Mouse (Mus musculus) ES-E14 (cell line): ENCODE results near the gene Ccdc74a. TPM values are rescaled to one million over a fixed set of nuclear protein-coding genes. Genes with fewer than 3 reads are reported as not detected.
A peak's percentile ranks its signal among the peaks of the same experiment; 100 is the strongest.
"Not testable (repeated sequence)": the region's sequence is repeated elsewhere in the genome, so short reads cannot be mapped to it uniquely, and the experiment has no call there.

Experiments
- DNase-seq: peaks from one replicate; pipeline ENCODE4 v3.0.0-alpha.2; 2013; ENCODE audit warnings: low read depth, low spot score
- H3K27ac ChIP-seq: 2 replicates; pipeline ENCODE4 v1.5.1; 2012; ENCODE audit warnings: low read depth, mild to moderate bottlenecking, low read length, moderate library complexity, mixed read lengths; ENCODE audit not compliant: poor library complexity, insufficient read depth, severe bottlenecking
- H3K36me3 ChIP-seq: 2 replicates; pipeline ENCODE4 v1.6.1; 2012; ENCODE audit warnings: mild to moderate bottlenecking, low read length, moderate library complexity, mixed read lengths; ENCODE audit not compliant: control insufficient read depth, poor library complexity, insufficient read depth, severe bottlenecking
- H3K4me1 ChIP-seq, 2 experiments: fragments of 150-350 bp in 1 of 2; sonication (generic) in 1 of 2; 2 replicates each; pipeline ENCODE4 v1.6.1; 2012; ENCODE audit warnings: low read length in 2 of 2, mild to moderate bottlenecking in 1 of 2, mixed read lengths in 1 of 2; ENCODE audit not compliant: control insufficient read depth in 2 of 2, insufficient read depth in 2 of 2, poor library complexity in 1 of 2
- H3K4me3 ChIP-seq, 2 experiments: fragments of 150-350 bp in 1 of 2; sonication (generic) in 1 of 2; 2 replicates each; pipeline ENCODE4 v1.5.1; 2012; ENCODE audit warnings: low read length in 2 of 2, low read depth in 1 of 2, mild to moderate bottlenecking in 1 of 2, mixed read lengths in 1 of 2; ENCODE audit not compliant: insufficient read depth in 1 of 2, poor library complexity in 1 of 2, severe bottlenecking in 1 of 2
- H3K9ac ChIP-seq: 2 replicates; pipeline ENCODE4 v1.6.1; 2012; ENCODE audit warnings: low read depth, mild to moderate bottlenecking, low read length, mixed read lengths; ENCODE audit not compliant: poor library complexity, insufficient read depth, severe bottlenecking
- H3K9me3 ChIP-seq: fragments of 150-350 bp; sonication (generic); 2 replicates; pipeline ENCODE4 v1.6.1; 2012; ENCODE audit warnings: low read depth, mild to moderate bottlenecking, low read length; ENCODE audit not compliant: control insufficient read depth, insufficient read depth
- CHD2 ChIP-seq: IDR thresholded peaks from 2 replicates; pipeline ENCODE4 v1.6.1; 2014; ENCODE audit warnings: mild to moderate bottlenecking, low read depth, low read length, inconsistent platforms
- HCFC1 ChIP-seq: IDR thresholded peaks from 2 replicates; pipeline ENCODE4 v1.6.1; 2012; ENCODE audit warnings: low read length, inconsistent platforms, borderline replicate concordance; ENCODE audit not compliant: insufficient read depth
- MAFK ChIP-seq: IDR thresholded peaks from 2 replicates; pipeline ENCODE4 v1.6.1; 2014; ENCODE audit warnings: mild to moderate bottlenecking, low read depth, low read length, inconsistent platforms; ENCODE audit not compliant: insufficient read depth
- ZC3H11A ChIP-seq: IDR thresholded peaks from 2 replicates; pipeline ENCODE4 v1.6.1; 2012; ENCODE audit warnings: low read depth, mild to moderate bottlenecking, inconsistent platforms, low read length, borderline replicate concordance
- ZNF384 ChIP-seq: IDR thresholded peaks from 2 replicates; pipeline ENCODE4 v1.6.1; 2012; ENCODE audit warnings: low read depth, low read length, inconsistent platforms
- in situ Hi-C, 2 experiments: fragments of 600-800 bp; cut with MboI; formaldehyde crosslinking; loops; one replicate each; pipeline ENCODE4 v1.15.1; 2025; ENCODE audit warnings: low sequenced_read_pairs in 2 of 2, inconsistent platforms in 1 of 2; ENCODE audit not compliant: unreplicated experiment in 2 of 2
- total RNA-seq: library from RNA; depleted of rRNA; stranded (reverse); fragments of 300-350 nt; gene quantifications from 2 replicates; pipeline ENCODE4 v1.2.3, GENCODE M21; 2012

The Ccdc74a gene
- total RNA-seq, 1 experiment, result 2.3 TPM

GRCm38 (mm10) chr16:17611383-17611782, 34.9 kb upstream of the Ccdc74a start:
- TF ChIP-seq ZC3H11A (no peak), ZNF384 (no peak), HCFC1 (no peak), CHD2 (no peak), MAFK (no peak)
- no peak overlapping the region for H3K9ac ChIP-seq
- H3K27ac ChIP-seq, result no peak overlapping the region
- in situ Hi-C loops, result no loop called here
- H3K4me3 ChIP-seq, result no peak overlapping the region
- no peaks in the 10 kb centered on the region for H3K36me3 ChIP-seq
- H3K4me1 ChIP-seq, result no peaks in the 10 kb centered on the region
- no peak for DNase-seq
- H3K9me3 ChIP-seq, result no peaks in the 10 kb centered on the region

GRCm38 (mm10) chr16:17614740-17615139, 31.5 kb upstream of the Ccdc74a start:
- H3K4me1 ChIP-seq, H3K27ac ChIP-seq, DNase-seq, H3K4me3 ChIP-seq, in situ Hi-C loops, H3K9me3 ChIP-seq, H3K36me3 ChIP-seq, H3K9ac ChIP-seq: not testable (repeated sequence)

GRCm38 (mm10) chr16:17616212-17616611, 30.1 kb upstream of the Ccdc74a start:
- H3K4me1 ChIP-seq, result peaks cover 0 to 9% of the 10 kb centered on the region in 2 experiments; a peak in 2 of 4 replicates
- in situ Hi-C loops, result no loop called here
- H3K4me3 ChIP-seq, result no peak overlapping the region
- H3K36me3 ChIP-seq, result no peaks in the 10 kb centered on the region
- no peak overlapping the region for H3K27ac ChIP-seq
- TF ChIP-seq HCFC1 (no peak), ZNF384 (no peak), MAFK (no peak), ZC3H11A (no peak), CHD2 (no peak)
- no peaks in the 10 kb centered on the region for H3K9me3 ChIP-seq
- H3K9ac ChIP-seq, result no peak overlapping the region
- DNase-seq, result no peak

- TF ChIP-seq MAFK, result no peak
- TF ChIP-seq HCFC1, result 0 out of 2 replicates have a peak, but pooled peaks have one; percentile 59
- Histone ChIP-seq H3K36me3 (peaks cover 5% of the 10 kb centered on the region; the same call in 1 of the 2 replicates), H3K4me1 (peaks cover 0 to 9% of the 10 kb centered on the region in 2 experiments; a peak in 2 of 4 replicates), H3K27ac (no peak overlapping the region; the same call in 1 of the 2 replicates), H3K4me3 (peak overlapping the region; percentile 54 to 61), H3K9ac (peak overlapping the region; percentile 73), H3K9me3 (no peaks in the 10 kb centered on the region)
- in situ Hi-C loops, result no loop called here
- DNase-seq, result peak; percentile 82
Measured at GRCm38 (mm10) chr16:17617922-17618565, 28.2 kb upstream of the Ccdc74a start.
